Mouse (Mus musculus): ENCODE results near the gene Rnase10.

DNA sequence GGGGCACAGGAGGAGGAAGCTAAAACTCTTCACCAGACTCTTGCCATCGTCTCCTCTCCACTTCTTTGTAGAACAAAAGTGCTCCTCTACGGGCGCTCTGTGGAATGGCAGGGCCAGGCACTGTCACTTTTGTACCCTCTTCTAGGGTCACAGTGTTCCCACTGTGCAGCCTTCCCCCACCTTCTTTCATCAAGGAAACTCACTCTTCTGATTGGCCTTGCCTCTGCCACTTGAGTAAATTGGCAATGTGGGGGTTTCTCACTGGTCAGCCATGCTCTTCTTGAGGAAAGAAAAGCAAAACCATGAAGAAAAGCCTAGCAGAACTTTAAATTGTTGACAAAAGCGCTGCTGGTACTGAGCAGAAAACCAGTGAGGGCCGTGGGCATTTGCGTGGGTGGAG, 34.2 kb downstream of the Rnase10 start, which contains the start of gene Rnase9:
- TF ChIP-seq CTCF (IDR thresholded peaks at IDR 0.05; ENCODE audit: low read depth, low read length) (no peak), POLR2AphosphoS5 (IDR thresholded peaks at IDR 0.05; ENCODE audit: insufficient replicate concordance, low read depth, low read length) (no peak), GATA1 (IDR thresholded peaks at IDR 0.05; ENCODE audit: borderline replicate concordance, low read length) (no peak), GATA2 (IDR thresholded peaks at IDR 0.05; ENCODE audit: borderline replicate concordance, low read depth, low read length) (no peak)
